Mouse (Mus musculus) heart, embryonic 12.5 days (tissue): ENCODE measurements around the gene Acaca. TPM values are rescaled to one million over a fixed set of nuclear protein-coding genes. Genes with fewer than 3 reads are reported as not detected.
"Not testable (repeated sequence)": the region's sequence is repeated elsewhere in the genome, so short reads cannot be mapped to it uniquely, and the experiment has no call there.

Source experiments
- ATAC-seq: fragments of 200-750 bp; cut with Nextera tagmentation; 2 replicates; pipeline ENCODE4 v1.8.0; 2017; ENCODE audit warnings: moderate TSS enrichment, moderate library complexity; ENCODE audit not compliant: insufficient number of reproducible peaks, low FRiP score
- H3K27ac ChIP-seq: fragments of 300-500 bp; sonication (generic); 2 replicates; pipeline ENCODE4 v1.5.1; 2016; ENCODE audit warnings: mild to moderate bottlenecking, moderate library complexity; ENCODE audit not compliant: poor library complexity, severe bottlenecking
- H3K27me3 ChIP-seq: fragments of 300-500 bp; sonication (generic); replicated peaks from 2 replicates; pipeline ENCODE4 v1.6.1; 2016; ENCODE audit warnings: mild to moderate bottlenecking, moderate library complexity
- H3K36me3 ChIP-seq: fragments of 300-500 bp; sonication (generic); 2 replicates; pipeline ENCODE4 v1.6.1; 2016; ENCODE audit warnings: mild to moderate bottlenecking, moderate library complexity
- H3K4me1 ChIP-seq: fragments of 300-500 bp; sonication (generic); replicated peaks from 2 replicates; pipeline ENCODE4 v1.6.1; 2016; ENCODE audit warnings: mild to moderate bottlenecking
- H3K4me2 ChIP-seq: fragments of 300-500 bp; sonication (generic); 2 replicates; pipeline ENCODE4 v1.6.1; 2016; ENCODE audit warnings: mild to moderate bottlenecking, moderate library complexity
- H3K4me3 ChIP-seq: fragments of 300-500 bp; sonication (generic); 2 replicates; pipeline ENCODE4 v1.5.1; 2016; ENCODE audit warnings: mild to moderate bottlenecking
- H3K9ac ChIP-seq: fragments of 300-500 bp; sonication (generic); 2 replicates; pipeline ENCODE4 v1.6.1; 2016; ENCODE audit warnings: mild to moderate bottlenecking, moderate library complexity
- H3K9me3 ChIP-seq: fragments of 300-500 bp; sonication (generic); replicated peaks from 2 replicates; pipeline ENCODE4 v1.6.1; 2016; ENCODE audit warnings: mild to moderate bottlenecking, moderate library complexity
- WGBS: fragments of 180-500 bp; shearing (Covaris S2); methylation state at CpG from one replicate; pipeline ENCODE4 v1.1.7; 2016; 5-methylcytosine and 5-hydroxymethylcytosine counted together
- polyA plus RNA-seq: library from polyadenylated mRNA; unstranded; fragments of >200 nt; fragmentation: Nextera tagmentation; extraction: Ambion mirVana; gene quantifications from 2 replicates; pipeline ENCODE4 v1.2.1, GENCODE M21; 2016

Acaca gene
- polyA plus RNA-seq, 1 experiment from 2014 or later = 15.4 TPM

DNA sequence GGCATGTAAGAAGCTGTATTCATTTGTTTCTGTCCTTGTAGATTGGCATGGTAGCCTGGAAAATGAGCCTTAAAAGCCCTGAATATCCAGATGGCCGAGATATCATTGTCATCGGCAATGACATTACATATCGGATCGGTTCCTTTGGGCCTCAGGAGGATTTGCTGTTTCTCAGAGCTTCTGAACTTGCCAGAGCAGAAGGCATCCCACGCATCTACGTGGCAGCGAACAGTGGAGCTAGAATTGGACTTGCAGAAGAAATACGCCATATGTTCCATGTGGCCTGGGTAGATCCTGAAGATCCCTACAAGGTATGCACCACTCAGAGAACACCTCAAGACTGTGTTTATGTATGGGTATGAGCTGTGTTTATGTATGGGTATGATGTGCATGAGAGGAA, 208.8 kb downstream of the Acaca start:
- H3K27ac ChIP-seq, H3K9ac ChIP-seq, H3K4me2 ChIP-seq, H3K9me3 ChIP-seq, H3K27me3 ChIP-seq, H3K4me1 ChIP-seq, H3K4me3 ChIP-seq, ATAC-seq, H3K36me3 ChIP-seq: not testable (repeated sequence)
- WGBS = 94% methylated on average over 8 of the region's 8 CpGs

DNA sequence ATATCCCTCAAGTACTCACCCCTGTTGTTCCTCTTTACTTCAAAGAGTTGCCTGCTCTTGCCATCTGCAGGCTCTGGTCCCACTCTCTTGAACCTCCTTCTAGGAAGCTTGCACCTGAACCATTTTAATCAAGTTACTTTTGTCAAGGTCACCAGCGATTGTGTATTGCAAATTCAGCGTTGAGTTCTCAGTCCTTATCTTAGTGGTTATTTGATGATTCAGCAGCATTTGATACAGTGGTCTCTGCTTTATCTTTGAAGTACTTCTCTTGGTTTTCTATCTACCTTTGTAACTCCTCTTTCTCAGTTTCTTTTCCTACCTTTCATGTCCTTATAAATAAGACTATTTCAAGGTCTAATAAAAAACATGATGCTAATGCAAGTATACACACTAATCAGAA, 211.2 kb downstream of the Acaca start:
- 39% methylated on average over 2 of the region's 2 CpGs for WGBS
- Histone ChIP-seq H3K27me3 (no peaks in the 10 kb centered on the region), H3K36me3 (peaks cover 9% of the 10 kb centered on the region), H3K27ac (no peak overlapping the region), H3K4me2 (no peak overlapping the region), H3K4me1 (peaks cover 4% of the 10 kb centered on the region), H3K9me3 (no peaks in the 10 kb centered on the region), H3K9ac (no peak overlapping the region), H3K4me3 (no peak overlapping the region)
- no peak for ATAC-seq

DNA sequence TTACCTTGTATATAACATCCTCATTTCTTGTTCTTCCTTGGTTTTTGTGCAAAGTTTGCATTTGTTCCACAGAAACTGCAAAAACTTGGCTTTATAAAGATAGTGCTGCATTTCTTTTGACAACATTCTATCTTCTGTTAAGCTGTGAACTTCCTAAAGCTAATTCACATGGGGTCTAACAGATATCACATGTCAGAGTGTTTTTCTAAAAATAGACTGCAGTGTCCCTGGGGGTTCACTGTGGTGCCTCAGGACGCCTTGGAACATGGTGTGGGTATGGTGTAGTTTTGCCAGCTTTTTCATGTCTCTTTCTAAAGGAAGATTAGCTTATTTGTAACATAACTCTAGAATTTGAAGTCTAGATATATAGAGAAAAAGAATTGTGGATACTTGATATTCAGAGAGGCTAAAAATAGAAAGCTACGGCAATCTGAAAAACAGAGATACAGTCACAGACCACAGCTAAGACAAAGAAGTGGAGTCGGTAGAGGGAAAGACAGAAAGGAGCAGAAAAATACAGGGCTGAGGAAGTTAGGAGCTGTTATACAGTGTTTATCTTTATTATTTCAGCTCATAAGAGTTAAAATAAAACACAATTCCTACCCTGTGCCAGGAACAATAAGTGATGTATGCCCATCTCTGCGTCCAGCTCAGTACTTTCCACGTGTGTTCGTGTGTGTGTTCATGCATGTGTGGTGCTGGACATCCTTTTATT, 215.2 kb downstream of the Acaca start:
- H3K27ac ChIP-seq = peak overlapping the region; percentile 80
- WGBS = 36% methylated on average over 6 of the region's 6 CpGs
- H3K9me3 ChIP-seq = no peaks in the 10 kb centered on the region
- no peak overlapping the region for H3K9ac ChIP-seq
- no peak overlapping the region for H3K4me3 ChIP-seq
- peaks cover 10% of the 10 kb centered on the region for H3K4me1 ChIP-seq
- H3K4me2 ChIP-seq = peak overlapping the region; percentile 21; the same call in 1 of the 2 replicates
- ATAC-seq = no peak
- H3K27me3 ChIP-seq = no peaks in the 10 kb centered on the region
- H3K36me3 ChIP-seq = no peaks in the 10 kb centered on the region; the same call in 1 of the 2 replicates

DNA sequence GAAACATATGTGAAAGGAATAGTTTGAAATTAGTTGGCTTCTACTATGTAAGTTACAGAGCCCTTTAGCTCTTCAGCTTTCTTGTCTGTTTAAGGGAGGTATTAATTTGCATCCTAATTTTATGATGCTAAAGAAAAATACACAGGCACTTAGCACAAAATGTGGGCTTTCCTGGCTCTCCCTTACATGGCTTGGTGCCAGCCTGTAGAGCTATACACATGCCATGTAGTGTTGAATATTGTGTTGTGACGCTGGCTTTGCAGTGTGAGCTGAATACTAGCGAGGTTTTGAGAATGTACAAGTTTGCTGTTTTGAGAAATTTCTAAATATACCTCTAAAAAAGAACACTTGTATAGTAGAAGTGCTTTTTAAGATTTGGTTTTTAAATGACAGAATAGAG, 218.3 kb downstream of the Acaca start:
- Histone ChIP-seq H3K27me3 (no peaks in the 10 kb centered on the region), H3K36me3 (no peaks in the 10 kb centered on the region; the same call in 1 of the 2 replicates), H3K4me2 (no peak overlapping the region), H3K4me3 (no peak overlapping the region), H3K9me3 (no peaks in the 10 kb centered on the region), H3K27ac (no peak overlapping the region), H3K4me1 (peaks cover 21% of the 10 kb centered on the region), H3K9ac (no peak overlapping the region)
- no peak for ATAC-seq
- WGBS = 83% methylated on average over 2 of the region's 2 CpGs

DNA sequence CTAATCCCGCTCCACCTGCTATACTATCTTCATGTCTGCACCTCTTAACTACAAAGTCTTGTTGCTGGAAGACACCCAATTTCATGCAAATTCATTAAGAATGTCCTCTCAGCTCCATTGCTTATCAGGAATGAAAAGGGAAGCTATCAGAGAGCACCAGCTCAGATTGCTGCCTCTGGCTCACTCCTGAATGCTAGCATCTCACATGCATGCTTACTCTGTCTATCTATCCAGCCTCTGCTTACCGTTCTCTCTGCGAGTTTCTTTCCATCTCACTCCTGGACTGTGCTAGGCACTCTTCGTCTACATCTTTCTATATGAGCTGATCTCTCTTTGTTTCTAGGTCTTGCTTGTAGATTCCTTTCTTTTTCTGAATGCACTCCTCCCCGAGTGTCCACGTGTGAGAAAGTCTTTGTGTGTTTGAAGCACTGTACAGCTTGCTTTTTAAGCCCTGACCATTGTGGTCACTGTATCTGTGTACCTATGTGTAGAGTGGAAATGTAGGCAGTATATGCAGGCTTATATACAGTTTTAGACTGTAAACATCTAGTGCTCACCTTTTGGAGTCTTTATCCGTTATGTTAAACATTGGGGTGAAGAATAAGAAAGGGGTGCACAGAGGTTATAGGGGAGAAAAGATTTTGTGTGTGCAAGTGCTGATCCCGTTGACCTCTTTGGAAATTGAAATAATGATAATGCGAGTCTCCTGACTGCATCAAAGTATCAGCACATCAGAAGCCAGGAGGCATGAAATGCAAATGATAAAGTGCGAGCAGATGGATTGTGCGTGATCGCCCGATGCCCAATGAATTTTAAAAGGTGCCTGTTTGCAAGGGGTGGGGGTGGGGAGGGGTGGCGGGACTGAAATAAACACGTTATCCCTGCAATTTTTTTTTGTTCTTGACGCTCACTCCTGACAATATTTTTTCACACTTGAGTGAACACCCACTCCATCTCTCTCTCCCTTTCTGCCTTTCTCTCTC, 219.7 kb downstream of the Acaca start:
- Histone ChIP-seq H3K9me3 (no peaks in the 10 kb centered on the region), H3K4me3 (no peak overlapping the region), H3K4me1 (peaks cover 21% of the 10 kb centered on the region), H3K36me3 (no peaks in the 10 kb centered on the region; the same call in 1 of the 2 replicates), H3K27me3 (no peaks in the 10 kb centered on the region), H3K9ac (no peak overlapping the region), H3K4me2 (no peak overlapping the region), H3K27ac (no peak overlapping the region)
- no peak for ATAC-seq
- 77% methylated on average over 16 of the region's 16 CpGs for WGBS

DNA sequence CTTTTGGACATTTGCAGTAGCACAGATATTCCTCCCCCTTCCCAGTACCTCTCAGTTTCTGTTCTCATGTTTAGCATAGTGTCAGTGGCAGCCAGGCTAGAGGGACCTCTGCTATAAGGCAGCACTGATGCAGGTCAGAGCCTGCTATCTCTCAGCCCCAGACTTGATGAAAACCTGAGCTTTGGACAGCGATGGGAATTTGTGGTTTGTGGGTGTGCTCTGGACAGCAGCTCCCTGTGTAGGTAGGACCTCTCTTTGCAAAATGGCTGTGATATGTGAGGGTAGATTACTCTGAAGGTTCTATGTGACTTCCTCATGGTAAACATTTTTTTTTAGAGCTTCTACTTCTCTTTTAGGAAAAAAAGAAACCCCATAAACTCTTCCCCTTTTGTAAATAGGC, 221.7 kb downstream of the Acaca start:
- no peaks in the 10 kb centered on the region for H3K27me3 ChIP-seq
- H3K27ac ChIP-seq = no peak overlapping the region
- no peaks in the 10 kb centered on the region for H3K36me3 ChIP-seq
- ATAC-seq = no peak
- H3K4me2 ChIP-seq = no peak overlapping the region
- H3K4me3 ChIP-seq = no peak overlapping the region
- no peaks in the 10 kb centered on the region for H3K9me3 ChIP-seq
- no peak overlapping the region for H3K9ac ChIP-seq
- 19% methylated on average over 1 of the region's 1 CpGs for WGBS
- peaks cover 17% of the 10 kb centered on the region for H3K4me1 ChIP-seq

DNA sequence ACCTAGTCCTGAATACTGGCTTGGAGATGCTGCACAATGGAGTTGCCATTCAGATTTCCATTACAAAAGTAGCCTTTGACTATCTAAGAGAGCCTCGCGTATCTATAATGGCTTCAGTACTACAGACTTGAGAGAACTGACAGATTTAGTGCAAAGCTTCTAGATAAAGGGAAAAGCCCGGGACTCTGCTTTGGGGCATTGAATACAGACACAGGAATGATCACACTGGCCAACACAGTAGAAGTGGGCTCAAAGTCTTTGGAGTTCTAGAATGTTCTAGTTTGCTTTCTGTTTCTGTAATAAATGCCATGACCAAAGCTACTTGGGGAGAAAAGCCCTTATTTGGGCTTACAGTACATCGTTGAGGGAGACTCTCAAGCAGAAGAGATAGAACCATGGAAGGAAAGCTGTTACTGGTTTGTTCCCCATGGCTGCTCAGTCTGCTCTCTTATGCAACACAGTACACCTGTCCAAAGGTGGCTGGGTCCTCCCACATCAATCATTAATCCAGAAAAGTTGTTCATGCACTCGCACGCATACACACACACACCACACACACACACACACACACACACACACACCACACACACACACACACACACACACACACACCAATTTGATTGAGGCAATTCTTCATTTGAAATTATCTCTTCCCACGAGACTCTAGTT, 223.7 kb downstream of the Acaca start:
- H3K27ac ChIP-seq = no peak overlapping the region
- 85% methylated on average over 7 of the region's 7 CpGs for WGBS
- H3K4me2 ChIP-seq = no peak overlapping the region
- no peaks in the 10 kb centered on the region for H3K27me3 ChIP-seq
- no peaks in the 10 kb centered on the region for H3K9me3 ChIP-seq
- no peak overlapping the region for H3K9ac ChIP-seq
- H3K4me3 ChIP-seq = no peak overlapping the region
- ATAC-seq = no peak
- no peaks in the 10 kb centered on the region for H3K36me3 ChIP-seq
- H3K4me1 ChIP-seq = peaks cover 17% of the 10 kb centered on the region

DNA sequence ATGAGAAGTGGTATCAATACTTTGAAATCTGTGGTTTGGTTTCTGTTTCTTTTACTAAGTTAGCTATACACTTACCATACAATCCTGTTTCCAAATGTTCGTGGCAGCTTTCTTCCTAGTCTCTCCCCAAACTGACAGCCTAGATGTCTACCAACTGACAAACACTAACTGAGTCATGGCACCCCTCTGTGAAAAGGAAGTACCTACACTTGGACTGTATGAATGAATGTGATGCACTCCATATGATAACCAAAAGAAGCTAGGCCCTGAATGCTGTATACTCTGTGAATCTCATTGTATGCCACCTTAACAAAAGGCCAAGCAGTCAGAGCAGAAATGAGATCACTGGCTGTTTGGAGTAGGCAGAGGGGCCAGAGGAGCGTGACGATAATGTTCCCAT, 227.8 kb downstream of the Acaca start:
- 89% methylated on average over 3 of the region's 3 CpGs for WGBS
- Histone ChIP-seq H3K9me3 (no peaks in the 10 kb centered on the region), H3K4me1 (no peaks in the 10 kb centered on the region), H3K27me3 (no peaks in the 10 kb centered on the region), H3K36me3 (no peaks in the 10 kb centered on the region), H3K9ac (no peak overlapping the region), H3K4me3 (no peak overlapping the region), H3K4me2 (no peak overlapping the region), H3K27ac (no peak overlapping the region)
- no peak for ATAC-seq

DNA sequence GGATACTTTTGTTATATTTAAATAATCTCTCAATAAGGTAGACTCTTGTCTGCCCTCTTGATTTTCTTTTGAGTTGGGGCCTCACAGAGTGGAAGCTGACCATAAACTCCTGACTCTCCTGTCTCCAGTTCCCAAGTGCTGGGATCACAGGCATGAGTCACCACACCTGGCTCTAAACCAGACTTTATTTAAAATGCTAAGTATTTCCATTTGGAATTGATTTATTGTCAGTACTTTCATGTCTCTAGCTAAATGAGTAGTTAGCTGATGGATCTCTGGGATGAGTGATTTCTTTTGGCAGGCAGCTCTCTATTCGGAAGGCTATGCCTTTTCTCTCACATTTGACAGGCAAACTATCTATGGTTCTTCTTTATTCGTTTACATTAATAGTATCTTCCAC, 228.3 kb downstream of the Acaca start:
- no peak overlapping the region for H3K9ac ChIP-seq
- no peaks in the 10 kb centered on the region for H3K9me3 ChIP-seq
- no peak overlapping the region for H3K4me3 ChIP-seq
- no peak for ATAC-seq
- no peaks in the 10 kb centered on the region for H3K36me3 ChIP-seq
- no peak overlapping the region for H3K4me2 ChIP-seq
- WGBS = 85% methylated on average over 2 of the region's 2 CpGs
- H3K4me1 ChIP-seq = no peaks in the 10 kb centered on the region
- no peak overlapping the region for H3K27ac ChIP-seq
- no peaks in the 10 kb centered on the region for H3K27me3 ChIP-seq

DNA sequence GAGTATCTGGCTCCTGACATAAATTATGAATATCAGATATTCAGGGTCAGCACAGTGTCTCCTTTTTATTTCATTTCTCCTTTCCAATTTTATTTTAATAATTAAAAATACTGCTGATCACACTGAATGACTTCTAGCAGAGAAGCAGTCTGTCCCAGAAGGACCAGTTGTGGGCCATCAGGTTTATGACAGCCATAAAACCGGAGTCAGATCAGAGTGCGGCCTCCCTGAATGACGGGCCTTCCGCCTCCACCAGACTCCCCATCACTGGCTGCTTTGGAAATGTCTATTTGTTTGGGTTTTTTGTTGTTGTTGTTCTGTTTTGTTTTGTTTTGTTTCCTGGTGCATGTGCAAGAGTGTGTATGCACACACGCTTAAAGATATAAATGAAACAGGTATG, 232.1 kb downstream of the Acaca start:
- H3K4me2 ChIP-seq = no peak overlapping the region
- no peaks in the 10 kb centered on the region for H3K27me3 ChIP-seq
- H3K4me1 ChIP-seq = peaks cover 4% of the 10 kb centered on the region; the same call in 1 of the 2 replicates
- no peaks in the 10 kb centered on the region for H3K9me3 ChIP-seq
- 95% methylated on average over 5 of the region's 5 CpGs for WGBS
- H3K9ac ChIP-seq = no peak overlapping the region
- no peak overlapping the region for H3K27ac ChIP-seq
- H3K36me3 ChIP-seq = peaks cover 7% of the 10 kb centered on the region; the same call in 1 of the 2 replicates
- ATAC-seq = no peak
- H3K4me3 ChIP-seq = no peak overlapping the region
